Mouse (Mus musculus): ENCODE results near the gene Zfp872.

GRCm38 (mm10) chr9:22229386-22230026, 41.6 kb downstream of the Zfp872 start:
- TF ChIP-seq CTCF (IDR thresholded peaks at IDR 0.05; ENCODE audit: borderline replicate concordance, insufficient read depth, low read depth, low read length): no peak
- TF ChIP-seq POLR2A (IDR thresholded peaks at IDR 0.05; ENCODE audit: borderline replicate concordance, insufficient read depth, low read length): no peak
